Mouse (Mus musculus): Measurements from ENCODE around the gene P3h1.

DNA sequence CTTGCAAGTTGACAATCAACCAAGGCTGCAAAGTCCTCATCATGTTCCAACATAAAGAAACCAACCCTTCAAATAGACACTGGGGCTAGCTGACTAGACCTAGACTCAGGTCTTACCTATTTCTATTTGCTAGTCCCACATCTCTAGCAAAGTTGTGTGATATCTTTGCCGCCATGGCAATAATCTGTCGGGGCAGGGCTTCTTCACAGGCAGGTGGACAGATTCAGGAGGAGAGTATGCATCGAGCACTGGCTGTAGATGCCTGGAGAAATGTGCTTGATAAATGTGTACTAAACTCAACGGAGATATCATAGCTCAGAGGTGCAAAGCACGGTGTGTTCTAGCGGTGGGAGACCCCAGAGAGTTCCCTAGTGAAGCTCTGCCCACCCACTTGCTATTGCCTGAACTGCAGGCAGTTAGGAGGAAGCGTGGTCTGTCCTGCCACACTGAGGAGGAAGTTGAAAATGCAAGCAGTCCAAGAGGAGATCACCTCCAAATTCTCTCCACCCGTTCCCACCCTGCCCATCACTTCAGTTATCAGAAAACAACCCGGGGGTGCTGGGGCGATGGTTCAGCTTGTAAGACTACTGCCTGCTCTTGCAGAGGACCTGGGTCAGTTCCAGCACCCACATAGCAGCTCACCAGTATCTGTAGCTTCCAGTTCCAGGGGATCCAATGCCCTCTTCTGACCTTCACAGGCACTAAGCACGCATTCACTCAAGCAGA is 44.5 kb upstream of the P3h1 start:
- no peak for TF ChIP-seq POLR2A (IDR thresholded peaks at IDR 0.05; ENCODE audit: insufficient read depth, low read length)
- TF ChIP-seq EP300 (IDR thresholded peaks at IDR 0.05; ENCODE audit: insufficient read depth, low read depth, low read length): no peak

All from ES-Bruce4 (cell line).